Mouse (Mus musculus) intestine, postnatal 0 days (tissue): ENCODE results near the gene Mcam. TPM values are rescaled to one million over a fixed set of nuclear protein-coding genes. Genes with fewer than 3 reads are reported as not detected.
"Not testable (repeated sequence)": the region's sequence is repeated elsewhere in the genome, so short reads cannot be mapped to it uniquely, and the experiment has no call there.

ENCODE experiments used
- ATAC-seq: fragments of 200-750 bp; cut with Nextera tagmentation; 2 replicates; pipeline ENCODE4 v1.8.0; 2017; ENCODE audit warnings: mild to moderate bottlenecking, moderate TSS enrichment, moderate library complexity
- H3K27ac ChIP-seq: fragments of 300-500 bp; sonication (generic); 2 replicates; pipeline ENCODE4 v1.5.1; 2014; ENCODE audit warnings: mild to moderate bottlenecking, low read depth, low read length, moderate library complexity
- H3K27me3 ChIP-seq: fragments of 300-500 bp; sonication (generic); replicated peaks from 2 replicates; pipeline ENCODE4 v1.6.1; 2014; ENCODE audit warnings: low read length, mixed read lengths; ENCODE audit not compliant: control insufficient read depth, insufficient read depth
- H3K36me3 ChIP-seq: fragments of 300-500 bp; sonication (generic); 2 replicates; pipeline ENCODE4 v1.6.1; 2014; ENCODE audit warnings: mild to moderate bottlenecking, moderate library complexity; ENCODE audit not compliant: control insufficient read depth, insufficient read depth
- H3K4me1 ChIP-seq: fragments of 300-500 bp; sonication (generic); replicated peaks from 2 replicates; pipeline ENCODE4 v1.6.1; 2014; ENCODE audit warnings: antibody characterized with exemption, low read length, mixed read lengths; ENCODE audit not compliant: control insufficient read depth, insufficient read depth
- H3K4me2 ChIP-seq: fragments of 300-500 bp; sonication (generic); replicated peaks from 2 replicates; pipeline ENCODE4 v1.6.1; 2014; ENCODE audit warnings: low read depth, mild to moderate bottlenecking, moderate library complexity
- H3K4me3 ChIP-seq: fragments of 300-500 bp; sonication (generic); 2 replicates; pipeline ENCODE4 v1.5.1; 2014; ENCODE audit warnings: low read depth, low read length
- H3K9ac ChIP-seq: fragments of 300-500 bp; sonication (generic); 2 replicates; pipeline ENCODE4 v1.6.1; 2014; ENCODE audit warnings: mild to moderate bottlenecking, low read depth, low read length
- H3K9me3 ChIP-seq: fragments of 300-500 bp; sonication (generic); 2 replicates; pipeline ENCODE4 v1.6.1; 2016; ENCODE audit warnings: mixed run types; ENCODE audit not compliant: control insufficient read depth
- CTCF ChIP-seq: sonication (generic); IDR thresholded peaks from 2 replicates; pipeline ENCODE4 v1.5.1; 2016; ENCODE audit warnings: low read depth, mild to moderate bottlenecking, control low read depth, antibody characterized with exemption, moderate library complexity
- WGBS: fragments of 180-500 bp; shearing (Covaris S2); extraction: QIAGEN DNeasy Blood & Tissue Kit; methylation state at CpG from one replicate; pipeline ENCODE4 v1.1.7; 2014; 5-methylcytosine and 5-hydroxymethylcytosine counted together
- polyA plus RNA-seq: library from polyadenylated mRNA; unstranded; fragments of >200 nt; fragmentation: Nextera tagmentation; extraction: Ambion mirVana; gene quantifications from 2 replicates; pipeline ENCODE4 v1.2.1, GENCODE M21; 2015

Gene Mcam
- polyA plus RNA-seq, 1 experiment from 2014 or later, result 31.5 TPM

- Histone ChIP-seq H3K4me3 (no peak overlapping the region), H3K9me3 (no peaks in the 10 kb centered on the region), H3K27ac (peak overlapping the region; percentile 30; the same call in 1 of the 2 replicates), H3K9ac (0 out of 2 replicates have a peak overlapping the region, but pooled peaks have one; percentile 22), H3K36me3 (peaks cover 11% of the 10 kb centered on the region; the same call in 1 of the 2 replicates), H3K4me1 (no peaks in the 10 kb centered on the region), H3K4me2 (peak overlapping the region; percentile 43), H3K27me3 (no peaks in the 10 kb centered on the region)
- WGBS, result 53% methylated on average over 25 of the region's 25 CpGs
- ATAC-seq, result no peak
- TF ChIP-seq CTCF, result peak; percentile 66
These were observed 26.6 kb upstream of the Mcam start for GRCm38 (mm10) chr9:44107557-44108179.

- Histone ChIP-seq H3K9ac (no peak overlapping the region), H3K9me3 (no peaks in the 10 kb centered on the region), H3K4me2 (peak overlapping the region; percentile 33; the same call in 1 of the 2 replicates), H3K36me3 (peaks cover 6% of the 10 kb centered on the region; the same call in 1 of the 2 replicates), H3K27ac (no peak overlapping the region), H3K27me3 (no peaks in the 10 kb centered on the region), H3K4me3 (no peak overlapping the region), H3K4me1 (no peaks in the 10 kb centered on the region)
- 82% methylated on average over 31 of the region's 31 CpGs for WGBS
- TF ChIP-seq CTCF, result no peak
- ATAC-seq, result no peak
These were observed 25.8 kb upstream of the Mcam start for GRCm38 (mm10) chr9:44108269-44109055.

DNA sequence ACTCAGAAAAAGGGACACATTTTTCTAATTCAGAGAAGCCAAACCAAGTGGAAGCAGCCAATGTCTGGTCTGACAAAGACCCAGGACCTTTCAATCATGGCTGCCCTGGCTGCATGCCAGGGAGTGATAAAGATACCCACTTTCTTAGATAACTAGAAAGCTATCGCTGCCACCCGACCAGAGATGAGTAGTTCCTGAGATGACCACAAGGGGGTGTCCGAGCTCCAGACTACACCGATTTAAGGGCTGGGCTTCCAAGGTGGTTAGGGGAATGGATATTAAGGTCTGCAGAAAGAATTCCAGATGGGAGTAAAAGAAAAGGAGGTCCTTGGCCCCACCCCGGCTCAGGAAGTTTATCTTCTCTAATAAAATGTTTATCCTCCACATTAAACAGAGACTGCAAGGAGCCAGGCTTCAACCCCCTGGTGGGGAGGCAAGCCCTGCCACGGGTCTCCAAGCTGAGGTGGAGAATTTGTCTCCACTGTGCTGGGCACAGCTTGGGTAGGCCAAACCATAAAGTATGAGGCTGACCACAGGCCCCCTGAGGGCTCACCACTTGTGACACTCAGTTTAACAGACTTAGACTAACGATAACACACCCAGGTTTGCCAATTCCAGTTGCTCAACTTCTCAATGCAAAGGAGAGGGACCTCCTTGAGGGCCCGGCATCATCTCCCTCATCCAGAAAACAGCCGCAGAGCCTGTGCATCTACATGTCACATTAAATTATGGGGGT, 24.7 kb upstream of the Mcam start:
- peaks cover 5% of the 10 kb centered on the region; the same call in 1 of the 2 replicates for H3K36me3 ChIP-seq
- no peaks in the 10 kb centered on the region for H3K4me1 ChIP-seq
- no peaks in the 10 kb centered on the region for H3K27me3 ChIP-seq
- no peak for ATAC-seq
- no peak overlapping the region for H3K27ac ChIP-seq
- H3K4me3 ChIP-seq, result no peak overlapping the region
- peak; percentile 86 for TF ChIP-seq CTCF
- no peak overlapping the region for H3K9ac ChIP-seq
- H3K9me3 ChIP-seq, result no peaks in the 10 kb centered on the region
- WGBS, result 23% methylated on average over 9 of the region's 9 CpGs
- H3K4me2 ChIP-seq, result peak overlapping the region; percentile 33

DNA sequence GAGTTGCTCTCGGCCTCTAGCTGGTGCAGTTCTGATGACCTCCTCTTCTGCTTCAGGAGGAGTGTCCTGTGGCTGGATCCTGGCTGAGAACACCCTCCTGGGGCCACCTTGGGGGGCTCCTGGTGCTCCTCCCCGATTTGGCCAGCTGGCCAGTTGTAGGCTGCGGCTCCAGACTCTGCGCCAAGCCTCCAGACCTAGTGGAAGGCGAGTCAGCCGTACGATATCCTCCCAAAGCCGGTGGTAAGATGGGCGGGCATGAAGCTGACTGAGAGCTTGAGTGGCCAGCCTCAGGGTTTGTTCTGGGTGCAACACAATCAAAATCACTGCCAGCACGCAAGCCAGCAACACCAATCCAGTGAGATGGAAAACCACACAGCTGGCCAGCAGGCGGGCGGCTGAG, 22.4 kb upstream of the Mcam start:
- 45% methylated on average over 9 of the region's 12 CpGs for WGBS
- H3K9me3 ChIP-seq, H3K4me1 ChIP-seq, H3K4me3 ChIP-seq, H3K36me3 ChIP-seq, H3K27me3 ChIP-seq, H3K9ac ChIP-seq, H3K27ac ChIP-seq, ATAC-seq: not testable (repeated sequence)
- peak overlapping the region; percentile 70; the same call in 1 of the 2 replicates for H3K4me2 ChIP-seq

DNA sequence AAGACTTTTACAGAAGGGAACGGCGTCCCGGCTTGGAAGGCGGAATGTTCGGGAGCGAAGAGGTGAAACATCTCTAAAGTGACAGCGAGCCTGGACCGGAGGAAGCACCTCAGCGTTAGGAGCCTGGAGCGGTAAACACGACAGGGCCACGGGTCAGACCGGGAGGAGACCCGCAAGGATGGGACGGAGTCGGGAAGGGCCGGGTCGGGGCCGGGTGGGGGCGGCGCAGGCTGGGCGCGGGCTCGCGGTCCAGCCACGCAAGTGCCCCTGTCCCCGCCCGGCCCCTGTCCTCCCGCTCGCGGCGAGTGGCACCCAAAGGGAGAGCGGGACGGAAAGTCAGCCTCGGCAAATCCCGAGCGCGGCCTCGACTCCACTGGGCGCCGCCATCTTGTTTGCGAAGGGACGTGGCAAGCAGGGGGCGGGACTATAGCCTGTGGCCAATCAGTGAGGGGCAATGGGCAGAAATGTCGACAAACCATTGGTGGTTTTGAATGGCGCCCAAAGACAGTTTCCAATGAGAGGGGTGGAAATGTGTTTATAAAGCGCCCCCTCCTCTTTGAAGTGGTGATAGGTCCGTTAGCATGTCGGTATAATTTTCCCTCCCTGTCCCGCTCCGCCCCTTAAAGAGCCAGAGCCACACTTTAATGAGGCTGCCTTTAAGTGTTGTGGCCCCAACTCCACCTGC, 21.0 kb upstream of the Mcam start, which contains the start of the genes Gm49380 and Rnf26:
Gene Gm49380, minus strand, starts transcription at position 396 of the 685 bp plus-strand sequence.
Gene Rnf26, minus strand, starts transcription at position 413 of the 685 bp plus-strand sequence.
- Histone ChIP-seq H3K36me3 (no peaks in the 10 kb centered on the region), H3K9ac (peak within 1 kb of the TSS; percentile 70), H3K27me3 (no peaks in the 10 kb centered on the region), H3K27ac (peak within 1 kb of the TSS; percentile 46; the same call in 1 of the 2 replicates), H3K4me3 (peak within 1 kb of the TSS; percentile 81), H3K4me2 (peak within 1 kb of the TSS; percentile 70), H3K9me3 (no peaks in the 10 kb centered on the region), H3K4me1 (no peaks in the 10 kb centered on the region)
- no peak; the same call in 1 of the 2 replicates for TF ChIP-seq CTCF
- peak; percentile 96 for ATAC-seq
- WGBS, result under 1% methylated on average over 49 of the region's 51 CpGs
